Mouse (Mus musculus): ENCODE measurements around the gene Smpdl3b. TPM values are rescaled to one million over a fixed set of nuclear protein-coding genes. Genes with fewer than 3 reads are reported as not detected.
"Not testable (repeated sequence)": the region's sequence is repeated elsewhere in the genome, so short reads cannot be mapped to it uniquely, and the experiment has no call there.

Smpdl3b gene
- polyA plus RNA-seq, 1 experiment from 2014 or later, result 0.27 TPM

GRCm38 (mm10) chr4:132767914-132768876 lies 11.1 kb upstream of the Smpdl3b start, which contains the start of gene Rpa2:
Gene Rpa2 (plus strand): TSS chr4:132768332.
- H3K9ac ChIP-seq (replicated peaks; ENCODE audit: low read depth, low read length), result peak within 1 kb of the TSS; percentile 32
- WGBS, result under 1% methylated on average over 69 of the region's 71 CpGs
- ATAC-seq (ENCODE audit: low read depth), result peak; percentile 97

GRCm38 (mm10) chr4:132763125-132763524 lies 6.1 kb upstream of the Smpdl3b start:
- not testable (repeated sequence) for H3K4me3 ChIP-seq (ENCODE audit: low read depth, low read length); H3K27me3 ChIP-seq (ENCODE audit: control insufficient read depth, insufficient read depth, low read length); H3K4me2 ChIP-seq (ENCODE audit: low read depth, low read length); ATAC-seq (ENCODE audit: low read depth); H3K9ac ChIP-seq (replicated peaks; ENCODE audit: low read depth, low read length); H3K4me1 ChIP-seq (ENCODE audit: control insufficient read depth, insufficient read depth, low read length); H3K9me3 ChIP-seq (ENCODE audit: control insufficient read depth, low read length); H3K27ac ChIP-seq (ENCODE audit: low read depth, low read length); H3K36me3 ChIP-seq (ENCODE audit: control insufficient read depth, insufficient read depth, low read length)
- 84% methylated on average over 3 of the region's 3 CpGs for WGBS

More at GRCm38 (mm10) chr4:132767914-132768876, 11.1 kb upstream of the Smpdl3b start, which contains the start of gene Rpa2:
- no peak within 1 kb of the TSS for H3K27ac ChIP-seq (ENCODE audit: low read depth, low read length)
- no peaks in the 10 kb centered on the region for H3K9me3 ChIP-seq (ENCODE audit: control insufficient read depth, low read length)
- H3K4me3 ChIP-seq (ENCODE audit: low read depth, low read length), result peak within 1 kb of the TSS; percentile 55
- H3K36me3 ChIP-seq (ENCODE audit: control insufficient read depth, insufficient read depth, low read length), result no peaks in the 10 kb centered on the region
- peak within 1 kb of the TSS; percentile 87 for H3K4me2 ChIP-seq (ENCODE audit: low read depth, low read length)
- 0 out of 2 replicates have a peak, but pooled peaks cover 9% of the 10 kb centered on the region for H3K4me1 ChIP-seq (ENCODE audit: control insufficient read depth, insufficient read depth, low read length)
- no peaks in the 10 kb centered on the region for H3K27me3 ChIP-seq (ENCODE audit: control insufficient read depth, insufficient read depth, low read length)

GRCm38 (mm10) chr4:132762602-132763001 lies 5.5 kb upstream of the Smpdl3b start:
- no peak overlapping the region for H3K9ac ChIP-seq (replicated peaks; ENCODE audit: low read depth, low read length)
- H3K27ac ChIP-seq (ENCODE audit: low read depth, low read length), result no peak overlapping the region
- no peak overlapping the region for H3K4me2 ChIP-seq (ENCODE audit: low read depth, low read length)
- no peak overlapping the region for H3K4me3 ChIP-seq (ENCODE audit: low read depth, low read length)
- no peaks in the 10 kb centered on the region for H3K4me1 ChIP-seq (ENCODE audit: control insufficient read depth, insufficient read depth, low read length)
- WGBS, result 78% methylated on average over 6 of the region's 6 CpGs
- no peaks in the 10 kb centered on the region for H3K9me3 ChIP-seq (ENCODE audit: control insufficient read depth, low read length)
- no peaks in the 10 kb centered on the region for H3K27me3 ChIP-seq (ENCODE audit: control insufficient read depth, insufficient read depth, low read length)
- H3K36me3 ChIP-seq (ENCODE audit: control insufficient read depth, insufficient read depth, low read length), result no peaks in the 10 kb centered on the region
- no peak for ATAC-seq (ENCODE audit: low read depth)

GRCm38 (mm10) chr4:132760296-132760695 lies 3.2 kb upstream of the Smpdl3b start:
- no peaks in the 10 kb centered on the region for H3K27me3 ChIP-seq (ENCODE audit: control insufficient read depth, insufficient read depth, low read length)
- 81% methylated on average over 3 of the region's 3 CpGs for WGBS
- ATAC-seq (ENCODE audit: low read depth), result no peak
- H3K9ac ChIP-seq (replicated peaks; ENCODE audit: low read depth, low read length), result no peak overlapping the region
- no peak overlapping the region for H3K4me2 ChIP-seq (ENCODE audit: low read depth, low read length)
- H3K4me3 ChIP-seq (ENCODE audit: low read depth, low read length), result no peak overlapping the region
- no peaks in the 10 kb centered on the region for H3K36me3 ChIP-seq (ENCODE audit: control insufficient read depth, insufficient read depth, low read length)
- 0 out of 2 replicates have a peak, but pooled peaks cover 2% of the 10 kb centered on the region for H3K4me1 ChIP-seq (ENCODE audit: control insufficient read depth, insufficient read depth, low read length)
- H3K27ac ChIP-seq (ENCODE audit: low read depth, low read length), result no peak overlapping the region
- no peaks in the 10 kb centered on the region for H3K9me3 ChIP-seq (ENCODE audit: control insufficient read depth, low read length)

- Histone ChIP-seq H3K4me3 (ENCODE audit: low read depth, low read length) (no peak overlapping the region), H3K9ac (replicated peaks; ENCODE audit: low read depth, low read length) (no peak overlapping the region), H3K9me3 (ENCODE audit: control insufficient read depth, low read length) (no peaks in the 10 kb centered on the region), H3K27me3 (ENCODE audit: control insufficient read depth, insufficient read depth, low read length) (no peaks in the 10 kb centered on the region), H3K36me3 (ENCODE audit: control insufficient read depth, insufficient read depth, low read length) (no peaks in the 10 kb centered on the region), H3K4me2 (ENCODE audit: low read depth, low read length) (no peak overlapping the region), H3K27ac (ENCODE audit: low read depth, low read length) (no peak overlapping the region), H3K4me1 (ENCODE audit: control insufficient read depth, insufficient read depth, low read length) (0 out of 2 replicates have a peak, but pooled peaks cover 2% of the 10 kb centered on the region)
- no peak for ATAC-seq (ENCODE audit: low read depth)
- 85% methylated on average over 7 of the region's 7 CpGs for WGBS
Observed at GRCm38 (mm10) chr4:132757633-132758351, 740 bp upstream of the Smpdl3b start.

GRCm38 (mm10) chr4:132752992-132753391 lies 4.1 kb downstream of the Smpdl3b start:
- no peak for ATAC-seq (ENCODE audit: low read depth)
- Histone ChIP-seq H3K36me3 (ENCODE audit: control insufficient read depth, insufficient read depth, low read length) (no peaks in the 10 kb centered on the region), H3K9ac (replicated peaks; ENCODE audit: low read depth, low read length) (no peak overlapping the region), H3K27me3 (ENCODE audit: control insufficient read depth, insufficient read depth, low read length) (no peaks in the 10 kb centered on the region), H3K4me2 (ENCODE audit: low read depth, low read length) (no peak overlapping the region), H3K4me3 (ENCODE audit: low read depth, low read length) (no peak overlapping the region), H3K9me3 (ENCODE audit: control insufficient read depth, low read length) (no peaks in the 10 kb centered on the region), H3K27ac (ENCODE audit: low read depth, low read length) (no peak overlapping the region), H3K4me1 (ENCODE audit: control insufficient read depth, insufficient read depth, low read length) (0 out of 2 replicates have a peak, but pooled peaks cover 2% of the 10 kb centered on the region)
- 84% methylated on average over 6 of the region's 6 CpGs for WGBS

- Histone ChIP-seq H3K4me3 (ENCODE audit: low read depth, low read length) (no peak overlapping the region), H3K4me2 (ENCODE audit: low read depth, low read length) (no peak overlapping the region), H3K4me1 (ENCODE audit: control insufficient read depth, insufficient read depth, low read length) (no peaks in the 10 kb centered on the region), H3K36me3 (ENCODE audit: control insufficient read depth, insufficient read depth, low read length) (no peaks in the 10 kb centered on the region), H3K27ac (ENCODE audit: low read depth, low read length) (no peak overlapping the region), H3K9ac (replicated peaks; ENCODE audit: low read depth, low read length) (no peak overlapping the region), H3K27me3 (ENCODE audit: control insufficient read depth, insufficient read depth, low read length) (no peaks in the 10 kb centered on the region), H3K9me3 (ENCODE audit: control insufficient read depth, low read length) (no peaks in the 10 kb centered on the region)
- no peak for ATAC-seq (ENCODE audit: low read depth)
- 80% methylated on average over 6 of the region's 6 CpGs for WGBS
Observed at GRCm38 (mm10) chr4:132749258-132749982, 7.6 kb downstream of the Smpdl3b start.

- H3K4me2 ChIP-seq (ENCODE audit: low read depth, low read length), result no peak overlapping the region
- no peaks in the 10 kb centered on the region for H3K27me3 ChIP-seq (ENCODE audit: control insufficient read depth, insufficient read depth, low read length)
- H3K4me1 ChIP-seq (ENCODE audit: control insufficient read depth, insufficient read depth, low read length), result no peaks in the 10 kb centered on the region
- H3K36me3 ChIP-seq (ENCODE audit: control insufficient read depth, insufficient read depth, low read length), result no peaks in the 10 kb centered on the region
- no peak overlapping the region for H3K27ac ChIP-seq (ENCODE audit: low read depth, low read length)
- no peak for ATAC-seq (ENCODE audit: low read depth)
- H3K4me3 ChIP-seq (ENCODE audit: low read depth, low read length), result no peak overlapping the region
- no peaks in the 10 kb centered on the region for H3K9me3 ChIP-seq (ENCODE audit: control insufficient read depth, low read length)
- no peak overlapping the region for H3K9ac ChIP-seq (replicated peaks; ENCODE audit: low read depth, low read length)
- WGBS, result 90% methylated on average over 4 of the region's 4 CpGs
Observed at GRCm38 (mm10) chr4:132748778-132749177, 8.3 kb downstream of the Smpdl3b start.

Measured in neural tube, embryonic 14.5 days (tissue).